In the genomic region with DNA sequence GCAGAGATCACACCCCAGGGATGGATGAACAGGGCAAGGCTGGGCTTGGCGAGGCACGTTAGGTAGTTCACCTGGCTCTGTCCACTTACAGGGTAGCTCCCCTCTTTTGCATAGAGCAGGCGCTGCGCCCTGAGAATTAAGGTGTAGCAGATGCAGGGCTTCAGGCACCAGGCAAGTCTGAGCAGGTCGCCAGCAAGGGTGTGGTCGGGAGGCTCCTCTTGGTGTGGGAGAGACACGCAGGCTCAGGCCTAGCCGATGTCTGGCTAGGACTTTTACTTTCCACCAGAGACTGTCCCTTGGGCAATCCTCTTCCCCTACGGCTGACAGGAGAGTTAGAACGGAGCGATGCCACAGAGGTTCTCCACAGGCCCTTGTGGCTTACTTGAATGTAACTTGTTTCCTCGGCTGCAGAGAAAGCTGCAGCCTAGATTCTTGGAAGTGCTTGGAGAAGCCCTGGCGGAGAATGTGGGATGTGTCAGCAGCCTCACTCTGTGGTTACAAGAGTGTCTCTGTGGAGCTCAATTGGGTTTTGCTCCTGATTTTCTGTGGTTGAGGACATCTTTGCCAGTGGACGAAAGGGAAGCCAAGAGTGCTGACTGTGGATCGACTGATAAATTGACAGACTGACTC, we compare ENCODE assay signal across 16 mouse cellular contexts. TPM values are rescaled to one million over a fixed set of nuclear protein-coding genes. Genes with fewer than 3 reads are reported as not detected.
A peak's percentile ranks its signal among the peaks of the same experiment; 100 is the strongest.
DNase-seq lines count a peak whose midpoint lies in the region; ATAC-seq and TF ChIP-seq lines count a peak whose summit lies in the region.
"Had no signal": no experiment of that assay in that cellular context is flagged by ENCODE, and none has a peak within 500 bp of the region (broad histone marks: within the 10 kb centered on the region; RNA-seq: fewer than 3 reads in every experiment).

No protein-coding gene starts in this region.

- H3K27me3 ChIP-seq in forebrain, postnatal 0 days (ENCODE audit: insufficient read depth, low read length): no peaks in the 10 kb centered on the region
- H3K27me3 ChIP-seq in forebrain, embryonic 11.5 days (ENCODE audit: control insufficient read depth, insufficient read depth, low read length): no peaks in the 10 kb centered on the region
- H3K27me3 ChIP-seq in embryonic facial prominence, embryonic 15.5 days: no peaks in the 10 kb centered on the region

- peak; percentile 40; the same call in 1 of the 2 replicates for ATAC-seq in forebrain, postnatal 0 days
- no peak for ATAC-seq in forebrain, embryonic 11.5 days (replicated peaks; ENCODE audit: low FRiP score)
- ATAC-seq in embryonic facial prominence, embryonic 15.5 days (ENCODE audit: insufficient number of reproducible peaks, low FRiP score, low TSS enrichment, low read depth): peak; percentile 49

- H3K9me3 ChIP-seq in forebrain, postnatal 0 days (ENCODE audit: low read length): no peaks in the 10 kb centered on the region
- no peaks in the 10 kb centered on the region for H3K9me3 ChIP-seq in forebrain, embryonic 11.5 days (ENCODE audit: control insufficient read depth, low read length)
- no peaks in the 10 kb centered on the region for H3K9me3 ChIP-seq in embryonic facial prominence, embryonic 15.5 days (replicated peaks)
- H3K9me3 ChIP-seq: liver, embryonic 13.5 days; midbrain, embryonic 10.5 days had no signal

- WGBS in forebrain, postnatal 0 days: 78% methylated on average over 15 of the region's 15 CpGs
- WGBS in forebrain, embryonic 11.5 days: 84% methylated on average over 15 of the region's 15 CpGs
- WGBS in embryonic facial prominence, embryonic 15.5 days: 38% methylated on average over 15 of the region's 15 CpGs

- peak; percentile 45 for TF ChIP-seq CTCF in forebrain, postnatal 0 days (IDR thresholded peaks at IDR 0.05; ENCODE audit: low read depth)

- H3K36me3 ChIP-seq in forebrain, postnatal 0 days (ENCODE audit: insufficient read depth): no peaks in the 10 kb centered on the region
- no peaks in the 10 kb centered on the region for H3K36me3 ChIP-seq in forebrain, embryonic 11.5 days (ENCODE audit: control insufficient read depth, insufficient read depth, low read length)
- no peaks in the 10 kb centered on the region for H3K36me3 ChIP-seq in embryonic facial prominence, embryonic 15.5 days
- H3K36me3 ChIP-seq: midbrain, embryonic 10.5 days had no signal

- no peak overlapping the region for H3K9ac ChIP-seq in forebrain, postnatal 0 days
- no peak overlapping the region for H3K9ac ChIP-seq in forebrain, embryonic 11.5 days (ENCODE audit: low read length)
- no peak overlapping the region for H3K9ac ChIP-seq in embryonic facial prominence, embryonic 15.5 days
- H3K9ac ChIP-seq: liver, embryonic 13.5 days had no signal

- peak; percentile 58 for DNase-seq in forebrain, postnatal 0 days
- DNase-seq in forebrain, embryonic 11.5 days (ENCODE audit: low spot score): no peak
- peak; percentile 59 for DNase-seq in right cerebral cortex, adult 18-20 months
- DNase-seq in right cerebral cortex, postnatal 4 days: no peak
- DNase-seq in urinary bladder, postnatal 25 days (ENCODE audit: low spot score): peak; percentile 46
- no peak for DNase-seq in cerebellum, adult 11-12 months
- no peak for DNase-seq in kidney, postnatal 36 days
- DNase-seq: cerebellum, adult 9-11 months; heart, postnatal 4 days; liver, embryonic 13.5 days; lung, postnatal 14 days; thymus, postnatal 25 days had no signal

- H3K27ac ChIP-seq in forebrain, postnatal 0 days (ENCODE audit: low read depth, low read length): no peak overlapping the region
- no peak overlapping the region for H3K27ac ChIP-seq in forebrain, embryonic 11.5 days (ENCODE audit: low read depth, low read length)
- peak overlapping the region; percentile 59 for H3K27ac ChIP-seq in embryonic facial prominence, embryonic 15.5 days (replicated peaks)
- H3K27ac ChIP-seq: liver, embryonic 13.5 days had no signal

- no peak overlapping the region for H3K4me3 ChIP-seq in forebrain, postnatal 0 days (ENCODE audit: low read depth, low read length)
- H3K4me3 ChIP-seq in forebrain, embryonic 11.5 days (ENCODE audit: low read depth, low read length): no peak overlapping the region
- no peak overlapping the region for H3K4me3 ChIP-seq in embryonic facial prominence, embryonic 15.5 days (replicated peaks)
- H3K4me3 ChIP-seq: liver, embryonic 13.5 days; midbrain, embryonic 10.5 days had no signal

- H3K4me2 ChIP-seq in forebrain, postnatal 0 days (ENCODE audit: low read depth): no peak overlapping the region
- H3K4me2 ChIP-seq in forebrain, embryonic 11.5 days (ENCODE audit: low read depth, low read length, severe bottlenecking): no peak overlapping the region
- H3K4me2 ChIP-seq in embryonic facial prominence, embryonic 15.5 days (replicated peaks): no peak overlapping the region
- H3K4me2 ChIP-seq: heart, embryonic 11.5 days; liver, embryonic 13.5 days had no signal

- no peaks in the 10 kb centered on the region for H3K4me1 ChIP-seq in forebrain, postnatal 0 days (ENCODE audit: insufficient read depth)
- no peaks in the 10 kb centered on the region for H3K4me1 ChIP-seq in forebrain, embryonic 11.5 days (replicated peaks; ENCODE audit: control insufficient read depth, insufficient read depth, low read length)
- peaks cover 21% of the 10 kb centered on the region; the same call in 1 of the 2 replicates for H3K4me1 ChIP-seq in embryonic facial prominence, embryonic 15.5 days

RNA-seq across cellular contexts. Expression of gene Fam83f, which starts 22.6 kb away (rescaled TPM):
- total RNA-seq in forebrain, postnatal 0 days (2014; rRNA removed): 0.23 and 1.1 TPM in 2 replicates
- polyA plus RNA-seq in forebrain, postnatal 0 days (2015; fragmentation: Nextera tagmentation; extraction: Ambion mirVana): 0.11 and 0.36 TPM in 2 replicates
- 0.32 and 0.51 TPM in 2 replicates for polyA plus RNA-seq in forebrain, embryonic 11.5 days (2014; fragmentation: Nextera tagmentation; extraction: Ambion mirVana)
- 8.4 and 9.0 TPM in 2 replicates for polyA plus RNA-seq in embryonic facial prominence, embryonic 15.5 days (2015; fragmentation: Nextera tagmentation; extraction: Ambion mirVana)
- total RNA-seq: MEL had no signal

Comparison
In these comparisons a context has a peak if more than half of its experiments do, and no peak if none do; other contexts are left out.
1. DNase-seq: peak in forebrain, postnatal 0 days (single experiment), right cerebral cortex, adult 18-20 months (single experiment) and urinary bladder, postnatal 25 days (single experiment); none in forebrain, embryonic 11.5 days (single experiment), right cerebral cortex, postnatal 4 days (single experiment), cerebellum, adult 11-12 months (single experiment) and kidney, postnatal 36 days (0 of 2).